Mouse (Mus musculus) neural tube, embryonic 11.5 days (tissue): Measurements from ENCODE around the gene Cd1d1. TPM values are rescaled to one million over a fixed set of nuclear protein-coding genes. Genes with fewer than 3 reads are reported as not detected.

Experiments used
- ATAC-seq: fragments of 200-750 bp; cut with Nextera tagmentation; 2 replicates; pipeline ENCODE4 v1.8.0; 2017; ENCODE audit warnings: moderate number of reproducible peaks, mild to moderate bottlenecking, moderate TSS enrichment, moderate library complexity; ENCODE audit not compliant: insufficient read depth, low FRiP score, low TSS enrichment
- DNase-seq: peaks from one replicate; pipeline ENCODE4 v3.0.0-alpha.2; 2015; ENCODE audit warnings: low spot score
- H3K27ac ChIP-seq: fragments of 300-500 bp; sonication (generic); 2 replicates; pipeline ENCODE4 v1.5.1; 2014; ENCODE audit warnings: low read depth, mild to moderate bottlenecking, low read length
- H3K27me3 ChIP-seq: fragments of 300-500 bp; sonication (generic); 2 replicates; pipeline ENCODE4 v1.6.1; 2014; ENCODE audit warnings: mild to moderate bottlenecking, low read length, mixed read lengths; ENCODE audit not compliant: control insufficient read depth, insufficient read depth
- H3K36me3 ChIP-seq: fragments of 300-500 bp; sonication (generic); 2 replicates; pipeline ENCODE4 v1.6.1; 2014; ENCODE audit warnings: mild to moderate bottlenecking, low read length, moderate library complexity, mixed read lengths; ENCODE audit not compliant: control insufficient read depth, insufficient read depth
- H3K4me1 ChIP-seq: fragments of 300-500 bp; sonication (generic); 2 replicates; pipeline ENCODE4 v1.6.1; 2014; ENCODE audit warnings: low read length, mixed read lengths; ENCODE audit not compliant: control insufficient read depth, insufficient read depth
- H3K4me2 ChIP-seq: fragments of 300-500 bp; sonication (generic); 2 replicates; pipeline ENCODE4 v1.6.1; 2014; ENCODE audit warnings: low read depth, mild to moderate bottlenecking, moderate library complexity
- H3K4me3 ChIP-seq: fragments of 300-500 bp; sonication (generic); 2 replicates; pipeline ENCODE4 v1.5.1; 2014; ENCODE audit warnings: low read depth, low read length
- H3K9ac ChIP-seq: fragments of 300-500 bp; sonication (generic); 2 replicates; pipeline ENCODE4 v1.6.1; 2014; ENCODE audit warnings: mild to moderate bottlenecking, low read length
- H3K9me3 ChIP-seq: fragments of 300-500 bp; sonication (generic); 2 replicates; pipeline ENCODE4 v1.6.1; 2016; ENCODE audit warnings: low read length; ENCODE audit not compliant: control insufficient read depth
- WGBS: fragments of 180-500 bp; shearing (Covaris S2); extraction: QIAGEN DNeasy Blood & Tissue Kit; methylation state at CpG from one replicate; pipeline ENCODE4 v1.1.7; 2014; 5-methylcytosine and 5-hydroxymethylcytosine counted together
- polyA plus RNA-seq: library from polyadenylated mRNA; unstranded; fragments of >200 nt; fragmentation: Nextera tagmentation; extraction: Ambion mirVana; gene quantifications from 2 replicates; pipeline ENCODE4 v1.2.1, GENCODE M21; 2014

Cd1d1 gene
- polyA plus RNA-seq, 1 experiment from 2014 or later: 32.0 TPM

GRCm38 (mm10) chr3:86986490-86986889 is 12.8 kb downstream of the Cd1d1 start:
- DNase-seq: no peak
- Histone ChIP-seq H3K27me3 (no peaks in the 10 kb centered on the region), H3K4me2 (peak overlapping the region; percentile 43), H3K4me3 (peak overlapping the region; percentile 11), H3K27ac (no peak overlapping the region), H3K9ac (peak overlapping the region; percentile 5; the same call in 1 of the 2 replicates), H3K36me3 (no peaks in the 10 kb centered on the region), H3K9me3 (no peaks in the 10 kb centered on the region), H3K4me1 (no peaks in the 10 kb centered on the region)
- ATAC-seq: no peak
- WGBS: 16% methylated on average over 12 of the region's 12 CpGs

- 90% methylated on average over 6 of the region's 6 CpGs for WGBS
- Histone ChIP-seq H3K4me2 (no peak overlapping the region), H3K4me3 (no peak overlapping the region), H3K27ac (no peak overlapping the region), H3K36me3 (no peaks in the 10 kb centered on the region), H3K4me1 (no peaks in the 10 kb centered on the region), H3K9me3 (no peaks in the 10 kb centered on the region), H3K9ac (no peak overlapping the region), H3K27me3 (no peaks in the 10 kb centered on the region)
- DNase-seq (no peak), ATAC-seq (no peak)
Measured at GRCm38 (mm10) chr3:86983382-86983781, 15.9 kb downstream of the Cd1d1 start.

- no peaks in the 10 kb centered on the region for H3K9me3 ChIP-seq
- no peak for ATAC-seq
- WGBS: 20% methylated on average over 8 of the region's 8 CpGs
Measured at GRCm38 (mm10) chr3:86976546-86976945, 22.7 kb downstream of the Cd1d1 start.

GRCm38 (mm10) chr3:86975150-86975549 is 24.1 kb downstream of the Cd1d1 start:
- H3K27me3 ChIP-seq: no peaks in the 10 kb centered on the region
- H3K4me1 ChIP-seq: no peaks in the 10 kb centered on the region
- no peaks in the 10 kb centered on the region for H3K9me3 ChIP-seq
- no peak overlapping the region for H3K9ac ChIP-seq
- DNase-seq (no peak), ATAC-seq (no peak)
- H3K36me3 ChIP-seq: no peaks in the 10 kb centered on the region
- WGBS: 91% methylated on average over 2 of the region's 2 CpGs
- H3K27ac ChIP-seq: no peak overlapping the region
- no peak overlapping the region for H3K4me2 ChIP-seq
- H3K4me3 ChIP-seq: no peak overlapping the region

More at GRCm38 (mm10) chr3:86976546-86976945, 22.7 kb downstream of the Cd1d1 start:
- no peak overlapping the region for H3K9ac ChIP-seq
- no peaks in the 10 kb centered on the region for H3K36me3 ChIP-seq
- H3K27ac ChIP-seq: no peak overlapping the region
- no peak overlapping the region for H3K4me3 ChIP-seq
- H3K4me2 ChIP-seq: no peak overlapping the region
- peak; percentile 35 for DNase-seq
- H3K27me3 ChIP-seq: no peaks in the 10 kb centered on the region
- H3K4me1 ChIP-seq: no peaks in the 10 kb centered on the region

- WGBS: 91% methylated on average over 17 of the region's 17 CpGs
- Histone ChIP-seq H3K4me1 (no peaks in the 10 kb centered on the region), H3K4me2 (no peak overlapping the region), H3K27ac (no peak overlapping the region), H3K27me3 (no peaks in the 10 kb centered on the region), H3K36me3 (no peaks in the 10 kb centered on the region), H3K9me3 (no peaks in the 10 kb centered on the region), H3K9ac (no peak overlapping the region), H3K4me3 (no peak overlapping the region)
- ATAC-seq (no peak), DNase-seq (no peak)
Measured at GRCm38 (mm10) chr3:86962665-86963435, 36.4 kb downstream of the Cd1d1 start.

- Histone ChIP-seq H3K9me3 (no peaks in the 10 kb centered on the region), H3K4me1 (no peaks in the 10 kb centered on the region), H3K9ac (no peak overlapping the region), H3K36me3 (no peaks in the 10 kb centered on the region), H3K4me2 (no peak overlapping the region), H3K4me3 (no peak overlapping the region), H3K27me3 (no peaks in the 10 kb centered on the region), H3K27ac (no peak overlapping the region)
- ATAC-seq (no peak), DNase-seq (no peak)
- WGBS: 96% methylated on average over 2 of the region's 2 CpGs
Measured at GRCm38 (mm10) chr3:86961395-86961669, 37.9 kb downstream of the Cd1d1 start.

- Histone ChIP-seq H3K4me2 (no peak overlapping the region), H3K36me3 (no peaks in the 10 kb centered on the region), H3K27ac (no peak overlapping the region), H3K4me3 (no peak overlapping the region), H3K4me1 (no peaks in the 10 kb centered on the region), H3K9me3 (no peaks in the 10 kb centered on the region), H3K9ac (no peak overlapping the region), H3K27me3 (no peaks in the 10 kb centered on the region)
- 89% methylated on average over 17 of the region's 17 CpGs for whole genome bisulfite sequencing
- ATAC-seq (no peak), DNase-seq (no peak)
Measured at GRCm38 (mm10) chr3:86960656-86961394, 38.4 kb downstream of the Cd1d1 start.

- H3K9ac ChIP-seq: no peak overlapping the region
- no peak overlapping the region for H3K4me2 ChIP-seq
- H3K4me1 ChIP-seq: no peaks in the 10 kb centered on the region
- no peaks in the 10 kb centered on the region for H3K36me3 ChIP-seq
- no peak overlapping the region for H3K4me3 ChIP-seq
- WGBS: 93% methylated on average over 7 of the region's 7 CpGs
- ATAC-seq (no peak), DNase-seq (no peak)
- H3K9me3 ChIP-seq: no peaks in the 10 kb centered on the region
- H3K27ac ChIP-seq: no peak overlapping the region
- no peaks in the 10 kb centered on the region for H3K27me3 ChIP-seq
Measured at GRCm38 (mm10) chr3:86959088-86959487, 40.2 kb downstream of the Cd1d1 start.

- Histone ChIP-seq H3K9ac (no peak overlapping the region), H3K4me3 (no peak overlapping the region), H3K4me2 (no peak overlapping the region), H3K27me3 (no peaks in the 10 kb centered on the region), H3K27ac (no peak overlapping the region), H3K9me3 (peaks cover 2% of the 10 kb centered on the region), H3K36me3 (no peaks in the 10 kb centered on the region), H3K4me1 (no peaks in the 10 kb centered on the region)
- no peak for DNase-seq
- WGBS: 7% methylated on average over 4 of the region's 4 CpGs
- ATAC-seq: no peak
Measured at GRCm38 (mm10) chr3:86955376-86955775, 43.9 kb downstream of the Cd1d1 start.
